Mouse (Mus musculus): ENCODE measurements around the gene Cilp.

DNA sequence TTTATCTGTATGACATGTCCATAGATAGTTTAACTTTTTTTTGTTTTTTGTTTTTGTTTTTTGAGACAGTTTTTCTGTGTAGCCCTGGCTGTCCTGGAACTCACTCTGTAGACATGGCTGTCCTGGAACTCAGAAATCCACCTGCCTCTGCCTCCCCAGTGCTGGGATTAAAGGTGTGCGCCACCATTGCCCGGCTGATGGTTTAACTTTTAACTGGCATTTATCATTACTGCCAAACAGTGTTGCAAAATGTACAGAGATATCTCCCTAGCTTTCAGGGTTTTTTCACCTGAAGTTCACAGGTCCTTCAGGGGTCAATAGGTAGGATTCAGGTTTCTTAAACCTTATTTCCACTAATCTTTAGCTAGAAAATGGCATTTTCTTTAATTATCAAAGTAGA is 32.1 kb downstream of the Cilp start:
- TF ChIP-seq HCFC1 (IDR thresholded peaks at IDR 0.05; ENCODE audit: borderline replicate concordance, insufficient read depth, low read length) (no peak), ZNF384 (IDR thresholded peaks at IDR 0.05; ENCODE audit: low read depth, low read length) (no peak), CHD2 (IDR thresholded peaks at IDR 0.05; ENCODE audit: low read depth, low read length) (no peak), ZC3H11A (IDR thresholded peaks at IDR 0.05; ENCODE audit: borderline replicate concordance, low read depth, low read length) (no peak)
